In genomic region chr4:100664619-100665264, GRCm38 (mm10) we compare ENCODE assay signal across 10 mouse cellular contexts.
DNase-seq lines count a peak whose midpoint lies in the region; ATAC-seq and TF ChIP-seq lines count a peak whose summit lies in the region.
"Had no signal": no experiment of that assay in that cellular context is flagged by ENCODE, and none has a peak within 500 bp of the region (broad histone marks: within the 10 kb centered on the region; RNA-seq: fewer than 3 reads in every experiment).

No protein-coding gene starts in this region.

- no peak overlapping the region for H3K9ac ChIP-seq in embryonic facial prominence, embryonic 12.5 days
- no peak overlapping the region for H3K9ac ChIP-seq in hindbrain, postnatal 0 days (replicated peaks; ENCODE audit: low read length)

- peak; percentile 17 for DNase-seq in layer of hippocampus, adult 9-11 months
- no peak for DNase-seq in layer of hippocampus, postnatal 14 days (ENCODE audit: low spot score in 2 of 2)
- peak; percentile 54 for DNase-seq in hindbrain, postnatal 0 days (ENCODE audit: low spot score)
- DNase-seq in right cerebral cortex, postnatal 10 days (ENCODE audit: low spot score in 2 of 2) = peak; percentile 25 to 47
- no peak for DNase-seq in MN1 (ENCODE audit: low spot score)
- no peak for DNase-seq in urinary bladder, adult 2 months (ENCODE audit: low spot score)
- DNase-seq: lung, postnatal 10 days had no signal

- peak overlapping the region; percentile 37; the same call in 1 of the 2 replicates for H3K27ac ChIP-seq in embryonic facial prominence, embryonic 12.5 days
- no peak overlapping the region for H3K27ac ChIP-seq in hindbrain, postnatal 0 days
- H3K27ac ChIP-seq: limb, embryonic 10.5 days had no signal

- H3K4me3 ChIP-seq in embryonic facial prominence, embryonic 12.5 days = no peak overlapping the region
- H3K4me3 ChIP-seq in hindbrain, postnatal 0 days (ENCODE audit: low read length) = no peak overlapping the region
- H3K4me3 ChIP-seq: limb, embryonic 10.5 days had no signal

- no peaks in the 10 kb centered on the region for H3K27me3 ChIP-seq in embryonic facial prominence, embryonic 12.5 days
- H3K27me3 ChIP-seq in hindbrain, postnatal 0 days (ENCODE audit: insufficient read depth, low read length) = no peaks in the 10 kb centered on the region

- TF ChIP-seq CTCF in hindbrain, postnatal 0 days (IDR thresholded peaks at IDR 0.05; ENCODE audit: low read depth) = no peak

- no peaks in the 10 kb centered on the region for H3K36me3 ChIP-seq in embryonic facial prominence, embryonic 12.5 days
- no peaks in the 10 kb centered on the region for H3K36me3 ChIP-seq in hindbrain, postnatal 0 days (ENCODE audit: insufficient read depth, low read length)
- H3K36me3 ChIP-seq: limb, embryonic 10.5 days had no signal

- 21% methylated on average over 5 of the region's 5 CpGs for WGBS in embryonic facial prominence, embryonic 12.5 days
- 21% methylated on average over 5 of the region's 5 CpGs for WGBS in hindbrain, postnatal 0 days

- no peak overlapping the region for H3K4me2 ChIP-seq in embryonic facial prominence, embryonic 12.5 days (replicated peaks)
- H3K4me2 ChIP-seq in hindbrain, postnatal 0 days (ENCODE audit: low read depth, low read length) = no peak overlapping the region

- H3K4me1 ChIP-seq in embryonic facial prominence, embryonic 12.5 days = peaks cover 15% of the 10 kb centered on the region
- no peaks in the 10 kb centered on the region; the same call in 1 of the 2 replicates for H3K4me1 ChIP-seq in hindbrain, postnatal 0 days (ENCODE audit: insufficient read depth, low read length)

- H3K9me3 ChIP-seq in embryonic facial prominence, embryonic 12.5 days = no peaks in the 10 kb centered on the region
- H3K9me3 ChIP-seq in hindbrain, postnatal 0 days (ENCODE audit: low read length) = no peaks in the 10 kb centered on the region
- H3K9me3 ChIP-seq: limb, embryonic 10.5 days had no signal

- ATAC-seq in embryonic facial prominence, embryonic 12.5 days (ENCODE audit: insufficient number of reproducible peaks, insufficient read depth, low FRiP score, low TSS enrichment) = peak; percentile 72
- peak; percentile 62; the same call in 1 of the 2 replicates for ATAC-seq in hindbrain, postnatal 0 days
- no peak for ATAC-seq in inflammation-experienced regulatory T-cells, adult 6 months

Comparison
In these comparisons a context has a peak if more than half of its experiments do, and no peak if none do; other contexts are left out.
1. DNase-seq: peak in layer of hippocampus, adult 9-11 months (single experiment), hindbrain, postnatal 0 days (single experiment) and right cerebral cortex, postnatal 10 days (2 of 2); none in layer of hippocampus, postnatal 14 days (0 of 2), MN1 (single experiment) and urinary bladder, adult 2 months (single experiment).